Mouse (Mus musculus) lung, postnatal 0 days (tissue): ENCODE data around the gene B4galt4.

Experiments used
- CTCF ChIP-seq: IDR thresholded peaks from 2 replicates; pipeline ENCODE4 v1.5.1; 2016; ENCODE audit warnings: antibody characterized with exemption, mild to moderate bottlenecking
- EP300 ChIP-seq: IDR thresholded peaks from 2 replicates; pipeline ENCODE4 v1.6.1; 2016; ENCODE audit warnings: antibody characterized with exemption, mild to moderate bottlenecking, control low read depth

DNA sequence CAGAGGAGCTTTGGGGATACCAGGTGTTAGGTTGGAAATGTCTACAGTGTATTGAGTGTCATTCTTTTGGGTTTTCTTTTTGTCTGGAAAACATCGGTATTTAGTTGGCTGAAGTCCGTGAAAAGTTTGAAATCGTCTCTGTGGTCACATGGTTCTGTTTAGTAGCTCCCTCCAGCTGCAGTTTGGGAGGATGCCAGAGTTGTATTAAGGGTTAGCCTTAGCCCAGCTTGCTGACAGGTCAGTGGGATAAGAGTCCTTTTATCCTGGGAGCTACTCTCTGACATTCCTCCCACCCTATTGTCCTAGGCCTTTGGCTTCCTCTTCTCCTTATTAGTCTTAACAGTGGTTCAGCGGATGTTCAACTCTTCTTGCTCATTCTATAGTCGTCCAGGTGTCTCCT lies 19.9 kb downstream of the B4galt4 start:
- no peak for TF ChIP-seq CTCF
- no peak for TF ChIP-seq EP300
